Mouse (Mus musculus): ENCODE measurements at regions not wholly inside any gene's neighbourhood (a gene's known extent, or its start where the extent isn't known, plus 50 kb on each side); places are given as distances from the start of the nearest gene placed in this dataset.

- TF ChIP-seq MAZ (IDR thresholded peaks at IDR 0.05; ENCODE audit: low read depth, low read length) (no peak), POLR2A (IDR thresholded peaks at IDR 0.05; ENCODE audit: low read depth, low read length) (no peak), POLR2AphosphoS2 (IDR thresholded peaks at IDR 0.05; ENCODE audit: low read depth, low read length) (no peak), CTCF (conservative IDR thresholded peaks at IDR 0.05 in 1 of 2, IDR thresholded peaks at IDR 0.05 in 1 of 2; ENCODE audit: low read depth in 2 of 2, low read length in 2 of 2) (no peak), HCFC1 (IDR thresholded peaks at IDR 0.05; ENCODE audit: low read depth, low read length) (no peak)
Observed at GRCm38 (mm10) chr1:136781561-136782025, 156.9 kb downstream of the Zfp281 start.

All from CH12.LX (cell line).